ENCODE assay signal across 18 mouse cellular contexts in the genomic region with DNA sequence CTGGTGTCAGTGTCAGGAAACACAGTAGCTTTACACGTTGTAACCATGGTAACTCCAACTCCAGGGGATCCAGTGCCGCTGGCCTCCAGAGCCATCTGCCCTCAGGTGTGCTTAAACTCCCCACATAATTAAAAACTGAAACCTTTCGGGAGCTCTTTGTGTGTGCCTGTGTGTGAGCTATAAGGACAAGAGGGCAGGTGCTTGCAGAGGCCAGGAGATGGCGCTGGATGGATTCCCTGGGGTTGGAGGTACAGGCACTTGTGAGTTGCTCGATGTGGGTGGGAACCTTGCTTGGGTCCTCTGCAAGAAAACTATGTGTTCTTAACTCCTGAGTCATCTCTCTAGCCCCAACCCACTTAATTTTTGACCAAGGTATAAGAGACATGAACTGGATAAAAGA.
DNase-seq lines count a peak whose midpoint lies in the region; TF ChIP-seq lines count a peak whose summit lies in the region.
"Had no signal": no experiment of that assay in that cellular context is flagged by ENCODE, and none has a peak within 500 bp of the region (broad histone marks: within the 10 kb centered on the region; RNA-seq: fewer than 3 reads in every experiment).

No protein-coding gene starts in this region.

- in situ Hi-C loops in ES-E14 (cut with MboI; ENCODE audit: low sequenced_read_pairs in 2 of 2, unreplicated experiment in 2 of 2): no loop called here

- no peak overlapping the region for H3K4me3 ChIP-seq in ES-E14 (ENCODE audit: insufficient read depth in 1 of 2, low read depth in 1 of 2, low read length in 2 of 2, poor library complexity in 1 of 2, severe bottlenecking in 1 of 2)
- H3K4me3 ChIP-seq: embryonic facial prominence, embryonic 12.5 days; forebrain, embryonic 15.5 days; heart, embryonic 15.5 days; left cerebral cortex, adult 2 months; limb, embryonic 15.5 days; neural tube, embryonic 15.5 days had no signal

- no peak overlapping the region for H3K9ac ChIP-seq in ES-E14 (ENCODE audit: insufficient read depth, low read depth, low read length, poor library complexity, severe bottlenecking)
- H3K9ac ChIP-seq: embryonic facial prominence, embryonic 12.5 days; forebrain, embryonic 15.5 days; heart, embryonic 15.5 days; limb, embryonic 15.5 days; neural tube, embryonic 15.5 days had no signal

- intact Hi-C loops in left cerebral cortex, postnatal 4 days (cut with DNase I): no loop called here

- DNase-seq in adrenal gland, postnatal 14 days: peak; percentile 37
- DNase-seq in adrenal gland, adult 2 months: no peak
- peak; percentile 8 for DNase-seq in left cerebral cortex, postnatal 4 days
- DNase-seq in left cerebral cortex, adult 11 months (ENCODE audit: low spot score): no peak
- peak; percentile 15 for DNase-seq in ES-E14 (ENCODE audit: low read depth, low spot score)
- DNase-seq in induced T-regulatory cell, adult 2 months (ENCODE audit: low read depth): peak; percentile 6
- no peak for DNase-seq in layer of hippocampus, postnatal 10 days (ENCODE audit: low spot score in 2 of 2)
- DNase-seq in layer of hippocampus, postnatal 14 days (ENCODE audit: low spot score in 2 of 2): no peak
- DNase-seq: cerebellum, adult 8-10 months; gastrocnemius, postnatal 14 days; kidney, postnatal 10 days had no signal

- H3K9me3 ChIP-seq in ES-E14 (ENCODE audit: control insufficient read depth, insufficient read depth, low read depth, low read length): no peaks in the 10 kb centered on the region
- H3K9me3 ChIP-seq: embryonic facial prominence, embryonic 12.5 days; forebrain, embryonic 15.5 days; heart, embryonic 15.5 days; limb, embryonic 15.5 days; neural tube, embryonic 15.5 days had no signal

- no peaks in the 10 kb centered on the region; the same call in none of the 2 replicates for H3K36me3 ChIP-seq in ES-E14 (ENCODE audit: control insufficient read depth, insufficient read depth, low read length, poor library complexity, severe bottlenecking)
- H3K36me3 ChIP-seq: forebrain, embryonic 15.5 days had no signal

- no peak overlapping the region for H3K27ac ChIP-seq in ES-E14 (ENCODE audit: insufficient read depth, low read depth, low read length, poor library complexity, severe bottlenecking)
- H3K27ac ChIP-seq: embryonic facial prominence, embryonic 12.5 days; forebrain, embryonic 15.5 days; heart, embryonic 15.5 days; left cerebral cortex, adult 2 months; limb, embryonic 15.5 days; macrophage; neural tube, embryonic 15.5 days had no signal

- H3K4me1 ChIP-seq in ES-E14 (ENCODE audit: control insufficient read depth in 2 of 2, insufficient read depth in 2 of 2, low read length in 2 of 2, poor library complexity in 1 of 2): no peaks in the 10 kb centered on the region
- H3K4me1 ChIP-seq: forebrain, embryonic 15.5 days; limb, embryonic 15.5 days; neural tube, embryonic 15.5 days had no signal

TF ChIP-seq in ES-E14, 5 proteins besides CTCF, POLR2A, EP300 and RAD21:
- TF ChIP-seq HCFC1 (IDR thresholded peaks at IDR 0.05; ENCODE audit: borderline replicate concordance, insufficient read depth, low read length) (no peak), MAFK (IDR thresholded peaks at IDR 0.05; ENCODE audit: insufficient read depth, low read depth, low read length) (no peak), CHD2 (IDR thresholded peaks at IDR 0.05; ENCODE audit: low read depth, low read length) (no peak), ZNF384 (IDR thresholded peaks at IDR 0.05; ENCODE audit: low read depth, low read length) (no peak), ZC3H11A (IDR thresholded peaks at IDR 0.05; ENCODE audit: borderline replicate concordance, low read depth, low read length) (peak; percentile 30; the same call in 1 of the 2 replicates)

Comparison
In these comparisons a context has a peak if more than half of its experiments do, and no peak if none do; other contexts are left out.
1. DNase-seq: peak in adrenal gland, postnatal 14 days (single experiment), left cerebral cortex, postnatal 4 days (single experiment), ES-E14 (single experiment) and induced T-regulatory cell, adult 2 months (single experiment); none in adrenal gland, adult 2 months (single experiment), left cerebral cortex, adult 11 months (single experiment), layer of hippocampus, postnatal 10 days (0 of 2) and layer of hippocampus, postnatal 14 days (0 of 2).